Mouse (Mus musculus): Measurements from ENCODE around the gene Lgr5.

GRCm38 (mm10) chr10:115515503-115515902 is 72.1 kb downstream of the Lgr5 start:
- TF ChIP-seq CTCF (IDR thresholded peaks at IDR 0.05; ENCODE audit: control insufficient read depth, insufficient read depth, insufficient read length) = no peak
- no peak for TF ChIP-seq USF1 (IDR thresholded peaks at IDR 0.05; ENCODE audit: low read depth)
- TF ChIP-seq MAX (IDR thresholded peaks at IDR 0.05) = no peak
- TF ChIP-seq MYOD1 (IDR thresholded peaks at IDR 0.05; ENCODE audit: control insufficient read depth, insufficient read length, low read depth) = no peak
- TF ChIP-seq MYOG (IDR thresholded peaks at IDR 0.05; ENCODE audit: control insufficient read depth, extremely low read depth, insufficient read length) = no peak

Data from C2C12 (cell line).